Mouse (Mus musculus) bone marrow, adult 2 months (tissue): Measurements from ENCODE around the gene Slc6a20a. TPM values are rescaled to one million over a fixed set of nuclear protein-coding genes. Genes with fewer than 3 reads are reported as not detected.
A peak's percentile ranks its signal among the peaks of the same experiment; 100 is the strongest.

Experiments used
- H3K27ac ChIP-seq: fragments of 200-500 bp; 2 replicates; pipeline ENCODE4 v1.5.1; 2012; ENCODE audit warnings: low read depth, mild to moderate bottlenecking, control low read depth, inconsistent platforms, low read length; ENCODE audit not compliant: control insufficient read depth, poor library complexity, insufficient read depth
- H3K4me1 ChIP-seq: fragments of 200-500 bp; 2 replicates; pipeline ENCODE4 v1.6.1; 2011; ENCODE audit warnings: low read length; ENCODE audit not compliant: control insufficient read depth, insufficient read depth
- H3K4me3 ChIP-seq: fragments of 200-500 bp; replicated peaks from 2 replicates; pipeline ENCODE3; 2011; ENCODE audit warnings: mild to moderate bottlenecking, low read depth, low read length, control low read depth; ENCODE audit not compliant: control insufficient read depth
- CTCF ChIP-seq: fragments of 200-500 bp; IDR thresholded peaks from 2 replicates; pipeline ENCODE4 v1.5.1; 2011; ENCODE audit warnings: low read length, control low read depth; ENCODE audit not compliant: control insufficient read depth, insufficient read depth
- POLR2A ChIP-seq: fragments of 200-500 bp; IDR thresholded peaks from 2 replicates; pipeline ENCODE4 v1.6.1; 2011; ENCODE audit warnings: low read depth, mild to moderate bottlenecking, control low read depth, low read length, borderline replicate concordance; ENCODE audit not compliant: control insufficient read depth
- WGBS: fragments of 180-500 bp; shearing (Covaris S2); methylation state at CpG from one replicate; pipeline ENCODE4 v1.1.7; 2018; 5-methylcytosine and 5-hydroxymethylcytosine counted together
- polyA plus RNA-seq: library from polyadenylated mRNA; stranded (reverse); fragments of >200 nt; gene quantifications from 2 replicates; pipeline ENCODE4 v1.2.4, GENCODE M21; 2011; ENCODE audit warnings: low replicate concordance; ENCODE audit not compliant: missing spikeins, insufficient read depth, insufficient read length

The Slc6a20a gene
- 20.2 and 22.0 TPM in 2 replicates for polyA plus RNA-seq

GRCm38 (mm10) chr9:123678327-123679105, at the start of gene Slc6a20a, which contains the start of gene Ccr9:
TSS of gene Slc6a20a (minus strand) at chr9:123678885.
TSS of gene Ccr9 (plus strand) at chr9:123678439.
- 1% methylated on average over 73 of the region's 73 CpGs for WGBS
- Histone ChIP-seq H3K27ac (peak within 1 kb of the TSS; percentile 49), H3K4me1 (no peaks in the 10 kb centered on the region), H3K4me3 (peak within 1 kb of the TSS; percentile 73)
- no peak for TF ChIP-seq CTCF
- peak; percentile 57; the same call in 1 of the 2 replicates for TF ChIP-seq POLR2A

- Histone ChIP-seq H3K27ac (no peak overlapping the region), H3K4me3 (no peak overlapping the region), H3K4me1 (no peaks in the 10 kb centered on the region)
- no peak for TF ChIP-seq POLR2A
- no peak for TF ChIP-seq CTCF
- WGBS = 43% methylated on average over 2 of the region's 2 CpGs
These were observed 44.2 kb upstream of the Slc6a20a start for GRCm38 (mm10) chr9:123722737-123723493.

GRCm38 (mm10) chr9:123717186-123718008, 38.7 kb upstream of the Slc6a20a start, which contains the start of gene Lztfl1:
TSS of gene Lztfl1 (minus strand) at chr9:123717697.
- peak within 1 kb of the TSS; percentile 75 for H3K4me3 ChIP-seq
- WGBS = under 1% methylated on average over 55 of the region's 55 CpGs
- peak within 1 kb of the TSS; percentile 56; the same call in 1 of the 2 replicates for H3K27ac ChIP-seq
- no peaks in the 10 kb centered on the region; the same call in 1 of the 2 replicates for H3K4me1 ChIP-seq
- TF ChIP-seq CTCF = no peak
- peak; percentile 19; the same call in 1 of the 2 replicates for TF ChIP-seq POLR2A

- no peak for TF ChIP-seq CTCF
- TF ChIP-seq POLR2A = no peak
- Histone ChIP-seq H3K4me1 (no peaks in the 10 kb centered on the region; the same call in 1 of the 2 replicates), H3K4me3 (no peak overlapping the region), H3K27ac (no peak overlapping the region)
- WGBS = 59% methylated on average over 3 of the region's 3 CpGs
These were observed 37.6 kb upstream of the Slc6a20a start for GRCm38 (mm10) chr9:123716301-123716700.

GRCm38 (mm10) chr9:123713111-123713510, 34.4 kb upstream of the Slc6a20a start:
- WGBS = 93% methylated on average over 2 of the region's 2 CpGs
- TF ChIP-seq POLR2A = no peak
- no peak for TF ChIP-seq CTCF
- Histone ChIP-seq H3K4me3 (no peak overlapping the region), H3K27ac (no peak overlapping the region), H3K4me1 (no peaks in the 10 kb centered on the region; the same call in 1 of the 2 replicates)

- H3K27ac ChIP-seq = no peak overlapping the region
These were observed 30.5 kb upstream of the Slc6a20a start for GRCm38 (mm10) chr9:123709226-123709625.

GRCm38 (mm10) chr9:123701822-123702221, 23.1 kb upstream of the Slc6a20a start:
- no peak overlapping the region for H3K4me3 ChIP-seq
- 62% methylated on average over 5 of the region's 5 CpGs for WGBS
- H3K4me1 ChIP-seq = no peaks in the 10 kb centered on the region; the same call in 1 of the 2 replicates
- TF ChIP-seq POLR2A (no peak), CTCF (no peak)
- H3K27ac ChIP-seq = no peak overlapping the region

More at GRCm38 (mm10) chr9:123709226-123709625, 30.5 kb upstream of the Slc6a20a start:
- TF ChIP-seq POLR2A (no peak), CTCF (no peak)
- Histone ChIP-seq H3K4me1 (no peaks in the 10 kb centered on the region), H3K4me3 (no peak overlapping the region)
- WGBS = 67% methylated on average over 2 of the region's 2 CpGs
